Mouse (Mus musculus): ENCODE measurements around the gene Ctsc. TPM values are rescaled to one million over a fixed set of nuclear protein-coding genes. Genes with fewer than 3 reads are reported as not detected.
A peak's percentile ranks its signal among the peaks of the same experiment; 100 is the strongest.

Ctsc gene
- polyA plus RNA-seq, 1 experiment: 505 TPM

DNA sequence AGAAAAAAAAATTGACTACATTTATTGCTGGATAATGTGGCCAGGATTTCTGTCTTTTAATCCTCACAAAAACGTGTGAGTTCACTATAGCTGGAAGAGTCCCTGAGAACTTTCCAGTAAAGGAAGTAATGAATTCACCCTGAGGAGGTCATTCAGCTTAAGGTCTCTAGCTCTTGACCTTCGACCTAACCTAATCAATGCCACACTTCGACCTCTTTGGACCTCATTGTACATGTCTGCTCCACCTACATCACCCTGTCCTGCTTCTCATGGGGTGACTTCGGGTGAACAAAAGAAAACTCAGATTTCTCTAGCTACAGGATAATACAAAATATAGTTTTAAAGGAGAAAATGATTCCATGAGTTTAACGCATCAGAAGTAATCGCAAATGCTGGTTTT, 16.0 kb downstream of the Ctsc start:
- Histone ChIP-seq H3K27ac (ENCODE audit: insufficient read depth, low read depth, low read length) (no peak overlapping the region), H3K4me1 (ENCODE audit: control insufficient read depth, insufficient read depth, low read length) (peaks cover 4% of the 10 kb centered on the region), H3K4me3 (ENCODE audit: insufficient read depth, low read length) (no peak overlapping the region)
- TF ChIP-seq CTCF (IDR thresholded peaks at IDR 0.05; ENCODE audit: low read depth, low read length) (no peak), POLR2A (IDR thresholded peaks at IDR 0.05; ENCODE audit: borderline replicate concordance, low read depth, low read length) (no peak)

DNA sequence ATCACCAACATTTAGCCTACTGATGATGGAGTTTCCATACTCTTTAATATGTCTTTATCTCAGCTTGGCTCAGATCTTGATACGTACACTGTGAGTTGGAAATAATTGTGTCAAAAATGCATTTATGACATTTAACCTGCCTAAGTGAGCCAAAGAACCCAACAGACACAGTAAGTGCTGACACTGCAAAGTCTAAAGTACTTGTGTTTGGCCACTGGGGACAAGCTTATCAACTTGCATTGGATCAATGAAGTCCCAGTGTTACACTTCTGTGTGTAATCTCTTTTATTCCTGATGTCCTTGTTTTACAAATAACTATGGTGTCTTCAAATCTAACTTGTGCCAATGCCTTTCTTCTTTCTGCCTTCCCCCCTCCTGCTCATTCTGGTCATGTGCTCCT, 18.1 kb downstream of the Ctsc start:
- H3K27ac ChIP-seq (ENCODE audit: insufficient read depth, low read depth, low read length): no peak overlapping the region
- TF ChIP-seq POLR2A (IDR thresholded peaks at IDR 0.05; ENCODE audit: borderline replicate concordance, low read depth, low read length) (no peak), CTCF (IDR thresholded peaks at IDR 0.05; ENCODE audit: low read depth, low read length) (no peak)
- H3K4me3 ChIP-seq (ENCODE audit: insufficient read depth, low read length): no peak overlapping the region

DNA sequence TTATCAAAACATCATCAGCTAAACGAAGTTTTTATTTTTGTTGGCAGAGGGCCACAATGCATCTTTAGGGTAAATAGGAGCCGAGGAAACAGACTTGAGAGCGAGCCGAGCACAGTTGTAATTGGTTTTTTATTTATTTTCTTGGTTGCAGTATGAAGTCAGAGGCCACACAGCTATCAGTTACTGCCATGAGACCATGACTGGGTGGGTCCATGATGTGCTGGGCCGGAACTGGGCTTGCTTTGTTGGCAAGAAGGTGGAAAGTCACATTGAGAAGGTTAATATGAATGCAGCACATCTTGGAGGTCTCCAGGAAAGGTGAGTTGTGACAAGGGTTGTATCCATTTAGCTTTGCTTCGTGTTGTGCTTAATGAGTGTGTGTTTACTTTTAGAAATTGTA, 19.0 kb downstream of the Ctsc start:
- Histone ChIP-seq H3K4me3 (ENCODE audit: insufficient read depth, low read length) (no peak overlapping the region), H3K4me1 (ENCODE audit: control insufficient read depth, insufficient read depth, low read length) (peaks cover 2% of the 10 kb centered on the region; the same call in 1 of the 2 replicates), H3K27ac (ENCODE audit: insufficient read depth, low read depth, low read length) (no peak overlapping the region)
- TF ChIP-seq CTCF (IDR thresholded peaks at IDR 0.05; ENCODE audit: low read depth, low read length) (no peak), POLR2A (IDR thresholded peaks at IDR 0.05; ENCODE audit: borderline replicate concordance, low read depth, low read length) (no peak)

More for the DNA sequence above, 18.1 kb downstream of the Ctsc start:
- H3K4me1 ChIP-seq (ENCODE audit: control insufficient read depth, insufficient read depth, low read length): peaks cover 4% of the 10 kb centered on the region

- Histone ChIP-seq H3K27ac (ENCODE audit: insufficient read depth, low read depth, low read length) (no peak overlapping the region), H3K4me3 (ENCODE audit: insufficient read depth, low read length) (no peak overlapping the region), H3K4me1 (ENCODE audit: control insufficient read depth, insufficient read depth, low read length) (peaks cover 3% of the 10 kb centered on the region; the same call in 1 of the 2 replicates)
- TF ChIP-seq CTCF (IDR thresholded peaks at IDR 0.05; ENCODE audit: low read depth, low read length) (no peak), POLR2A (IDR thresholded peaks at IDR 0.05; ENCODE audit: borderline replicate concordance, low read depth, low read length) (no peak)
Measured at GRCm38 (mm10) chr7:88305750-88306149, 27.9 kb downstream of the Ctsc start.

DNA sequence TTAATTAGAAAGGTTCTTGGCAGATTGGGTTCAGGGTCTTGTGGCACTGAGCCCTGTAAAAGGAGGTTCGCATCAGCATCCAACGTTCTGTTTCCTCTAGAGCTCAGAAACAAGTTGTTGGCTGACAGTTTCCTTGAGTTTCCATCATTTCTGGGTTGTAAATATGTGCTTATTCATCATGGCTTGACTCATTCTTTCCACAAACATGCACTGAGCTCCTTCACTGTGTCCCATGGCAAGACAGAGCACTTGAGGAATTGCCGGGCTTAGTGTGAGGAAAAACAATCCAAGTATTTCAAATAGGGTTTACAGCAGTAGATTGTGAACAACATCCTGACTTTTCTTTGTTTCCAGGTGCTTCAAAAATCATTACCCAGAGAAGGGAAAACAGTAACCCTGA, 28.8 kb downstream of the Ctsc start:
- TF ChIP-seq CTCF (IDR thresholded peaks at IDR 0.05; ENCODE audit: low read depth, low read length) (no peak), POLR2A (IDR thresholded peaks at IDR 0.05; ENCODE audit: borderline replicate concordance, low read depth, low read length) (no peak)
- Histone ChIP-seq H3K27ac (ENCODE audit: insufficient read depth, low read depth, low read length) (no peak overlapping the region), H3K4me3 (ENCODE audit: insufficient read depth, low read length) (no peak overlapping the region), H3K4me1 (ENCODE audit: control insufficient read depth, insufficient read depth, low read length) (peaks cover 3% of the 10 kb centered on the region; the same call in 1 of the 2 replicates)

- H3K4me3 ChIP-seq (ENCODE audit: insufficient read depth, low read length): no peak overlapping the region
- H3K27ac ChIP-seq (ENCODE audit: insufficient read depth, low read depth, low read length): no peak overlapping the region
- H3K4me1 ChIP-seq (ENCODE audit: control insufficient read depth, insufficient read depth, low read length): peaks cover 8% of the 10 kb centered on the region
- TF ChIP-seq CTCF (IDR thresholded peaks at IDR 0.05; ENCODE audit: low read depth, low read length) (no peak), POLR2A (IDR thresholded peaks at IDR 0.05; ENCODE audit: borderline replicate concordance, low read depth, low read length) (no peak)
Measured at GRCm38 (mm10) chr7:88310398-88311180, 32.7 kb downstream of the Ctsc start.

DNA sequence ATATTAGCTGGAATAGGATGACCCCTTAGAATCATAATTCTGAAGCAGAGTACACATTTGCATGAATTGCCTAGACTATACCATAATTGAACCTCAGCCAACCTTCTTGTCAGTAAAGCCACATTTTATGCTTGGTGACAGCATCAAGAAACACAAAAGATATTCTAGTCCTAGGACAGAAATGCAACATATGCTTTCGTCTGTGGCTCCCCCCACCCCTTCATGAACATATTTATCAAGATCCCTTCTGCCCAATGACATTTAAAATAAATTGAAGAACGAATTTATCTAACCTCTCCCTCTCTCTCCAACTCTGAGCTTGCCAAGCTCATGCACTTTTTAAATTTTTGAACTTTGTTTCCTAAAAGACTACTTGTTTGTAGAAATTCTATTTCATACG, 38.5 kb downstream of the Ctsc start:
- no peak overlapping the region for H3K27ac ChIP-seq (ENCODE audit: insufficient read depth, low read depth, low read length)
- peaks cover 27% of the 10 kb centered on the region for H3K4me1 ChIP-seq (ENCODE audit: control insufficient read depth, insufficient read depth, low read length)
- H3K4me3 ChIP-seq (ENCODE audit: insufficient read depth, low read length): no peak overlapping the region
- TF ChIP-seq CTCF (IDR thresholded peaks at IDR 0.05; ENCODE audit: low read depth, low read length): no peak
- no peak for TF ChIP-seq POLR2A (IDR thresholded peaks at IDR 0.05; ENCODE audit: borderline replicate concordance, low read depth, low read length)

DNA sequence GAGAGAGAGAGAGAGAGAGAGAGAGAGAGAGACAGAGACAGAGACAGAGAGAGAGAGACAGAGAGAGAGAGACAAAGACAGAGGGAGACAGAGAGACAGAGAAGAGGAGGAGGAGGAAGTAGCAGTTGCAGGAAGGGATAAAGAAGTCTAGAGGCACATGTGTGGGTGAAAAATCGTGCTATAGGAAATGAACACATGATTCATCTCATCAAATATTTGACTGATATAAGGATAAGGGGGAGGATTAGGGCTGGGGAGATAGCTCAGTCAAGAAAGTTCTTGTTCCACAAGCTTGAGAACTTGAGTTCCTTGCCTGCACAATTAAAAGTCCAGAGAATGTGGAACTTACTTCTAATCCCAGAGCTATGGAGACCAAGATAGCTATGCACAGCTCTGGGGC, 40.6 kb downstream of the Ctsc start:
- TF ChIP-seq POLR2A (IDR thresholded peaks at IDR 0.05; ENCODE audit: borderline replicate concordance, low read depth, low read length) (no peak), CTCF (IDR thresholded peaks at IDR 0.05; ENCODE audit: low read depth, low read length) (no peak)
- H3K4me3 ChIP-seq (ENCODE audit: insufficient read depth, low read length): no peak overlapping the region
- H3K4me1 ChIP-seq (ENCODE audit: control insufficient read depth, insufficient read depth, low read length): peaks cover 29% of the 10 kb centered on the region
- H3K27ac ChIP-seq (ENCODE audit: insufficient read depth, low read depth, low read length): peak overlapping the region; percentile 59

GRCm38 (mm10) chr7:88318904-88319303, 41.0 kb downstream of the Ctsc start:
- H3K4me3 ChIP-seq (ENCODE audit: insufficient read depth, low read length): no peak overlapping the region
- peak overlapping the region; percentile 59 for H3K27ac ChIP-seq (ENCODE audit: insufficient read depth, low read depth, low read length)
- H3K4me1 ChIP-seq (ENCODE audit: control insufficient read depth, insufficient read depth, low read length): peaks cover 29% of the 10 kb centered on the region
- no peak for TF ChIP-seq POLR2A (IDR thresholded peaks at IDR 0.05; ENCODE audit: borderline replicate concordance, low read depth, low read length)
- TF ChIP-seq CTCF (IDR thresholded peaks at IDR 0.05; ENCODE audit: low read depth, low read length): no peak

- no peak for TF ChIP-seq POLR2A (IDR thresholded peaks at IDR 0.05; ENCODE audit: borderline replicate concordance, low read depth, low read length)
- TF ChIP-seq CTCF (IDR thresholded peaks at IDR 0.05; ENCODE audit: low read depth, low read length): no peak
- peaks cover 25% of the 10 kb centered on the region for H3K4me1 ChIP-seq (ENCODE audit: control insufficient read depth, insufficient read depth, low read length)
- H3K27ac ChIP-seq (ENCODE audit: insufficient read depth, low read depth, low read length): peak overlapping the region; percentile 59
- H3K4me3 ChIP-seq (ENCODE audit: insufficient read depth, low read length): no peak overlapping the region
Measured at GRCm38 (mm10) chr7:88319414-88320140, 41.7 kb downstream of the Ctsc start.

Measured in bone marrow macrophage, adult 2 months (primary cell).